Mouse (Mus musculus) spleen, adult 2 months (tissue): ENCODE results near the gene Glp1r.

ENCODE experiments used
- CTCF ChIP-seq: fragments of 200-500 bp; IDR thresholded peaks from 2 replicates; pipeline ENCODE4 v1.5.1; 2011; ENCODE audit warnings: mild to moderate bottlenecking, inconsistent platforms; ENCODE audit not compliant: insufficient read depth, insufficient read length, insufficient replicate concordance; ENCODE audit errors: extremely low read depth
- POLR2A ChIP-seq: fragments of 200-500 bp; IDR thresholded peaks from 2 replicates; pipeline ENCODE4 v1.6.1; 2011; ENCODE audit warnings: low read depth, low read length, inconsistent platforms

DNA sequence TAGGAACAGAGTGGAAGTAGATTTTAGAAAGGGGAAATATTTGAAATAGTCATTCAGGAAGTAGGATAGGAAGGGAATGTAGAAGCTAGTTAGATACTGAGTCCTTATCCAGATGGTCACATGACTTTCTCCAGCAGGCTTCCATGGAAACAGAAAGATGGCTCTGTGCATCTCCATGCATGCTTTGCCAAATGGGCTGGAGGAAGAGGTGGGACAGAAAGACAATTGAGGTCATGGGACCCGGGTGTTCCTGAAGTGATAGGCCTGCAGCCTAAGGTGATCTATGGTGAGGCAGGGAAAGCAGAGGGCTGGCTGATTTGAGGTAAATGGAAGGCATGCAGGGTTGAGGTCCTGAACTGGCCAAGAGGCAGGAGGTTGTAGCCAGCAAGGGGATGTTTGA is 46.8 kb downstream of the Glp1r start:
- no peak for TF ChIP-seq CTCF
- TF ChIP-seq POLR2A = no peak
